14 mouse cellular contexts compared by ENCODE assay signal in genomic region chr7:97079651-97080365, GRCm38 (mm10). TPM values are rescaled to one million over a fixed set of nuclear protein-coding genes. Genes with fewer than 3 reads are reported as not detected.
DNase-seq lines count a peak whose midpoint lies in the region; ATAC-seq and TF ChIP-seq lines count a peak whose summit lies in the region.
"Had no signal": no experiment of that assay in that cellular context is flagged by ENCODE, and none has a peak within 500 bp of the region (broad histone marks: within the 10 kb centered on the region; RNA-seq: fewer than 3 reads in every experiment).

No protein-coding gene starts in this region.

- peak overlapping the region; percentile 16; the same call in 1 of the 2 replicates for H3K27ac ChIP-seq in liver, postnatal 0 days (ENCODE audit: low read depth)
- H3K27ac ChIP-seq in liver, embryonic 11.5 days (ENCODE audit: low read depth, low read length), result no peak overlapping the region
- peak overlapping the region; percentile 41; the same call in 1 of the 2 replicates for H3K27ac ChIP-seq in MEL (ENCODE audit: control insufficient read depth, low read depth, low read length)
- H3K27ac ChIP-seq: heart, embryonic 13.5 days; limb, embryonic 12.5 days; midbrain, embryonic 10.5 days; neural tube, embryonic 15.5 days had no signal

- 73% methylated on average over 4 of the region's 4 CpGs for WGBS in liver, postnatal 0 days (ENCODE audit: insufficient replicate concordance)
- 80% methylated on average over 4 of the region's 4 CpGs for WGBS in liver, embryonic 11.5 days

- intact Hi-C loops in heart, postnatal 10 days (cut with DNase I), result loop anchor here (1.0 to 10.0 kb wide), 3 partner anchors 95 to 292 kb away; partner anchors contain the start of gene Alg8

- no peak for TF ChIP-seq CTCF in liver, postnatal 0 days (IDR thresholded peaks at IDR 0.05; ENCODE audit: low read depth)
- TF ChIP-seq CTCF in MEL (IDR thresholded peaks at IDR 0.05 in 2 of 3, conservative IDR thresholded peaks at IDR 0.05 in 1 of 3; ENCODE audit: control insufficient read depth in 1 of 3, insufficient read depth in 1 of 3, low read depth in 2 of 3, low read length in 3 of 3, poor library complexity in 1 of 3, severe bottlenecking in 1 of 3), result no peak
- TF ChIP-seq CTCF in brain, embryonic 14.5 days (IDR thresholded peaks at IDR 0.05; ENCODE audit: borderline replicate concordance, extremely low read depth, insufficient read depth, insufficient read length), result no peak

- H3K9me3 ChIP-seq in liver, postnatal 0 days (ENCODE audit: low read length), result no peaks in the 10 kb centered on the region
- H3K9me3 ChIP-seq in liver, embryonic 11.5 days (ENCODE audit: control insufficient read depth, low read length), result no peaks in the 10 kb centered on the region
- H3K9me3 ChIP-seq in MEL (replicated peaks; ENCODE audit: insufficient read depth, low read length), result no peaks in the 10 kb centered on the region
- H3K9me3 ChIP-seq: heart, embryonic 13.5 days; limb, embryonic 12.5 days; midbrain, embryonic 10.5 days; neural tube, embryonic 15.5 days had no signal

- peaks cover 12% of the 10 kb centered on the region for H3K4me1 ChIP-seq in liver, postnatal 0 days (ENCODE audit: insufficient read depth)
- H3K4me1 ChIP-seq in liver, embryonic 11.5 days (replicated peaks; ENCODE audit: control insufficient read depth, insufficient read depth, low read length), result peaks cover 20% of the 10 kb centered on the region
- peaks cover 0 to 16% of the 10 kb centered on the region in 2 experiments; a peak in 3 of 4 replicates for H3K4me1 ChIP-seq in MEL (ENCODE audit: control insufficient read depth in 1 of 2, insufficient read depth in 2 of 2, low read length in 2 of 2)

- H3K9ac ChIP-seq in liver, postnatal 0 days (replicated peaks), result no peak overlapping the region
- no peak overlapping the region for H3K9ac ChIP-seq in liver, embryonic 11.5 days (ENCODE audit: low read depth, low read length)
- H3K9ac ChIP-seq in MEL (ENCODE audit: control insufficient read depth, low read depth, low read length, poor library complexity, severe bottlenecking), result peak overlapping the region; percentile 54
- H3K9ac ChIP-seq: forebrain, postnatal 0 days; limb, embryonic 12.5 days; neural tube, embryonic 15.5 days had no signal

- no peaks in the 10 kb centered on the region for H3K27me3 ChIP-seq in liver, postnatal 0 days (ENCODE audit: insufficient read depth, low read length)
- H3K27me3 ChIP-seq in liver, embryonic 11.5 days (replicated peaks; ENCODE audit: control insufficient read depth, insufficient read depth, low read length), result no peaks in the 10 kb centered on the region
- H3K27me3 ChIP-seq in MEL (ENCODE audit: control insufficient read depth in 1 of 2, insufficient read depth in 2 of 2, low read length in 2 of 2), result no peaks in the 10 kb centered on the region
- H3K27me3 ChIP-seq: heart, embryonic 13.5 days; neural tube, embryonic 15.5 days had no signal

- peaks cover 19% of the 10 kb centered on the region for H3K79me2 ChIP-seq in MEL (ENCODE audit: control insufficient read depth, insufficient read depth, low read length, poor library complexity)

- no peak for TF ChIP-seq POLR2A in MEL (IDR thresholded peaks at IDR 0.05; ENCODE audit: control insufficient read depth in 1 of 2, insufficient read depth in 1 of 2, low read depth in 1 of 2, low read length in 2 of 2, poor library complexity in 1 of 2)
- TF ChIP-seq POLR2A in brain, embryonic 14.5 days (IDR thresholded peaks at IDR 0.05; ENCODE audit: borderline replicate concordance, extremely low read depth, insufficient read depth, insufficient read length, poor library complexity, severe bottlenecking), result no peak

- no peaks in the 10 kb centered on the region for H3K36me3 ChIP-seq in liver, postnatal 0 days (replicated peaks; ENCODE audit: insufficient read depth, low read length)
- no peaks in the 10 kb centered on the region for H3K36me3 ChIP-seq in liver, embryonic 11.5 days (ENCODE audit: control insufficient read depth, insufficient read depth, low read length)
- peaks cover 0 to 20% of the 10 kb centered on the region in 2 experiments; a peak in 2 of 4 replicates for H3K36me3 ChIP-seq in MEL (ENCODE audit: control insufficient read depth in 1 of 2, insufficient read depth in 2 of 2, low read length in 2 of 2)
- H3K36me3 ChIP-seq: heart, embryonic 13.5 days; limb, embryonic 12.5 days; midbrain, embryonic 10.5 days; neural tube, embryonic 15.5 days had no signal

- no peak overlapping the region for H3K4me3 ChIP-seq in liver, postnatal 0 days (ENCODE audit: low read depth, low read length)
- H3K4me3 ChIP-seq in liver, embryonic 11.5 days (ENCODE audit: low read depth, low read length), result no peak overlapping the region
- no peak overlapping the region; a peak in 1 of 4 replicates for H3K4me3 ChIP-seq in MEL (ENCODE audit: control insufficient read depth in 1 of 2, insufficient read depth in 1 of 2, low read depth in 2 of 2, low read length in 2 of 2)
- H3K4me3 ChIP-seq: heart, embryonic 13.5 days; limb, embryonic 12.5 days; midbrain, embryonic 10.5 days; neural tube, embryonic 15.5 days had no signal

- H3K4me2 ChIP-seq in liver, postnatal 0 days (ENCODE audit: low read depth, low read length), result no peak overlapping the region
- H3K4me2 ChIP-seq in liver, embryonic 11.5 days, result no peak overlapping the region
- H3K4me2 ChIP-seq: limb, embryonic 12.5 days; neural tube, embryonic 15.5 days had no signal

- TF ChIP-seq RAD21 in MEL (IDR thresholded peaks at IDR 0.05; ENCODE audit: low read depth, low read length), result no peak

- ATAC-seq in liver, postnatal 0 days, result no peak
- no peak for ATAC-seq in liver, embryonic 11.5 days (replicated peaks; ENCODE audit: low FRiP score)
- ATAC-seq: forebrain, postnatal 0 days; hindbrain, embryonic 16.5 days had no signal

- TF ChIP-seq EP300 in liver, postnatal 0 days (IDR thresholded peaks at IDR 0.05; ENCODE audit: low read depth), result no peak
- TF ChIP-seq EP300 in MEL (IDR thresholded peaks at IDR 0.05; ENCODE audit: low read depth in 1 of 2, low read length in 2 of 2), result no peak

- DNase-seq in heart, postnatal 4 days, result peak; percentile 5
- no peak for DNase-seq in heart, postnatal 10 days
- DNase-seq in liver, postnatal 0 days, result no peak
- DNase-seq in liver, embryonic 11.5 days (ENCODE audit: low spot score), result no peak
- DNase-seq in MEL (ENCODE audit: low read depth, low spot score), result no peak
- DNase-seq in brain, embryonic 14.5 days (ENCODE audit: low read depth), result peak; percentile 14
- no peak for DNase-seq in yolk sac, embryonic 10.5 days (ENCODE audit: low spot score)
- DNase-seq: right cerebral cortex, postnatal 4 days had no signal

TF ChIP-seq in MEL, 35 proteins besides CTCF, POLR2A, EP300 and RAD21:
- no peak for TF ChIP-seq MYC (IDR thresholded peaks at IDR 0.05; ENCODE audit: low read depth, low read length)
- TF ChIP-seq ZMIZ1 (IDR thresholded peaks at IDR 0.05; ENCODE audit: low read depth, low read length), result no peak
- TF ChIP-seq POLR2AphosphoS2 (IDR thresholded peaks at IDR 0.05; ENCODE audit: low read length), result no peak
- TF ChIP-seq USF2 (IDR thresholded peaks at IDR 0.05; ENCODE audit: borderline replicate concordance in 1 of 2, insufficient read depth in 1 of 2, low read depth in 1 of 2, low read length in 2 of 2), result no peak
- no peak for TF ChIP-seq NRF1 (IDR thresholded peaks at IDR 0.05; ENCODE audit: insufficient read depth, low read depth, low read length, poor library complexity, severe bottlenecking)
- no peak for TF ChIP-seq MAZ (IDR thresholded peaks at IDR 0.05; ENCODE audit: low read depth, low read length)
- TF ChIP-seq KAT2A (conservative IDR thresholded peaks at IDR 0.05; ENCODE audit: low read depth, low read length), result no peak
- TF ChIP-seq SMC3 (IDR thresholded peaks at IDR 0.05; ENCODE audit: low read depth, low read length), result no peak
- TF ChIP-seq NELFE (IDR thresholded peaks at IDR 0.05; ENCODE audit: low read depth, low read length), result no peak
- TF ChIP-seq TCF12 (IDR thresholded peaks at IDR 0.05; ENCODE audit: low read depth, low read length), result no peak
- TF ChIP-seq ZC3H11A (IDR thresholded peaks at IDR 0.05; ENCODE audit: low read depth, low read length), result no peak

RNA-seq across cellular contexts. Expression of gene Gab2, which starts 1.6 kb away (rescaled TPM):
- total RNA-seq in heart, postnatal 4 days (2021), result 10 to 100 TPM; 26.6 to 27.4 TPM
- 10 to 100 TPM; 23.9 to 27.8 TPM for total RNA-seq in heart, postnatal 10 days (2021)
- 1.0 and 1.5 TPM in 2 replicates for polyA plus RNA-seq in liver, postnatal 0 days (2015; fragmentation: Nextera tagmentation; extraction: Ambion mirVana)
- polyA plus RNA-seq in liver, embryonic 11.5 days (2014; fragmentation: Nextera tagmentation; extraction: Ambion mirVana), result 6.2 and 6.6 TPM in 2 replicates
- total RNA-seq in MEL (2012; rRNA removed), result 5.0 and 5.1 TPM in 2 replicates
- 10 to 100 TPM in 1 of 2 experiments, not detected in 1; 11.5 TPM for polyA plus RNA-seq in MEL (2012; ENCODE audit: insufficient read depth in 1 of 2, insufficient read length in 2 of 2, low read depth in 1 of 2, low replicate concordance in 2 of 2, missing spikeins in 1 of 2)
- 26.6 and 33.8 TPM in 2 replicates for polyA plus RNA-seq in brain, embryonic 14.5 days (2012; rRNA removed)

Comparison
In these comparisons a context has a peak if more than half of its experiments do, and no peak if none do; other contexts are left out.
1. DNase-seq: peak in heart, postnatal 4 days (single experiment) and brain, embryonic 14.5 days (single experiment); none in heart, postnatal 10 days (0 of 2), liver, postnatal 0 days (single experiment), liver, embryonic 11.5 days (single experiment), MEL (single experiment) and yolk sac, embryonic 10.5 days (single experiment).